Mouse (Mus musculus) forebrain, embryonic 14.5 days (tissue): ENCODE measurements around the gene Gm7876. TPM values are rescaled to one million over a fixed set of nuclear protein-coding genes. Genes with fewer than 3 reads are reported as not detected.
"Not testable (repeated sequence)": the region's sequence is repeated elsewhere in the genome, so short reads cannot be mapped to it uniquely, and the experiment has no call there.

Experiments
- ATAC-seq: fragments of 200-750 bp; cut with Nextera tagmentation; 2 replicates; pipeline ENCODE4 v1.8.0; 2017; ENCODE audit warnings: mild to moderate bottlenecking, moderate library complexity
- DNase-seq: peaks from one replicate; pipeline ENCODE4 v3.0.0-alpha.2; 2015; ENCODE audit warnings: low spot score
- H3K27ac ChIP-seq: fragments of 300-500 bp; sonication (generic); 2 replicates; pipeline ENCODE4 v1.5.1; 2014; ENCODE audit warnings: low read depth, mild to moderate bottlenecking, control low read depth, low read length, moderate library complexity
- H3K27me3 ChIP-seq: fragments of 300-500 bp; sonication (generic); replicated peaks from 2 replicates; pipeline ENCODE4 v1.6.1; 2014; ENCODE audit warnings: low read length, control low read depth, mixed read lengths; ENCODE audit not compliant: control insufficient read depth, insufficient read depth
- H3K36me3 ChIP-seq: fragments of 300-500 bp; sonication (generic); 2 replicates; pipeline ENCODE4 v1.6.1; 2014; ENCODE audit warnings: low read length, control low read depth; ENCODE audit not compliant: control insufficient read depth, insufficient read depth
- H3K4me1 ChIP-seq: fragments of 300-500 bp; sonication (generic); 2 replicates; pipeline ENCODE4 v1.6.1; 2014; ENCODE audit warnings: antibody characterized with exemption, low read length, control low read depth; ENCODE audit not compliant: control insufficient read depth, insufficient read depth
- H3K4me2 ChIP-seq: fragments of 300-500 bp; sonication (generic); 2 replicates; pipeline ENCODE4 v1.6.1; 2014; ENCODE audit warnings: mild to moderate bottlenecking, control low read depth, low read length
- H3K4me3 ChIP-seq: fragments of 300-500 bp; sonication (generic); 2 replicates; pipeline ENCODE4 v1.5.1; 2014; ENCODE audit warnings: low read depth, low read length, control low read depth
- H3K9ac ChIP-seq: fragments of 300-500 bp; sonication (generic); 2 replicates; pipeline ENCODE4 v1.6.1; 2014; ENCODE audit warnings: mild to moderate bottlenecking, low read length, control low read depth, moderate library complexity
- H3K9me3 ChIP-seq: fragments of 300-500 bp; sonication (generic); replicated peaks from 2 replicates; pipeline ENCODE4 v1.6.1; 2016; ENCODE audit warnings: low read length, control low read depth, mixed read lengths; ENCODE audit not compliant: control insufficient read depth
- WGBS: fragments of 180-500 bp; shearing (Covaris S2); extraction: QIAGEN DNeasy Blood & Tissue Kit; methylation state at CpG from one replicate; pipeline ENCODE4 v1.1.7; 2014; 5-methylcytosine and 5-hydroxymethylcytosine counted together
- polyA plus RNA-seq: library from polyadenylated mRNA; unstranded; fragments of >200 nt; fragmentation: Nextera tagmentation; extraction: Ambion mirVana; gene quantifications from 2 replicates; pipeline ENCODE4 v1.2.1, GENCODE M21; 2014

Gene Gm7876
- not detected in 2 replicates for polyA plus RNA-seq

- H3K4me1 ChIP-seq = not testable (repeated sequence)
- 87% methylated on average over 1 of the region's 2 CpGs for WGBS
Measured at GRCm38 (mm10) chr14:4708938-4709337, at the start of gene Gm7876. Gm7876 (plus strand) TSS chr14:4709238.

GRCm38 (mm10) chr14:4663892-4664291 lies 45.1 kb upstream of the Gm7876 start, which contains the start of gene Gm3239:
Gm3239 (plus strand) TSS chr14:4664192.
- not testable (repeated sequence) for H3K27ac ChIP-seq, DNase-seq, H3K36me3 ChIP-seq, H3K27me3 ChIP-seq, H3K4me2 ChIP-seq, H3K9me3 ChIP-seq, H3K9ac ChIP-seq, ATAC-seq, H3K4me3 ChIP-seq, H3K4me1 ChIP-seq
- no CpG with 5 or more reads among the region's 2 CpGs for WGBS

More at GRCm38 (mm10) chr14:4708938-4709337, at the start of gene Gm7876:
- not testable (repeated sequence) for H3K27me3 ChIP-seq, DNase-seq, H3K4me3 ChIP-seq, H3K9ac ChIP-seq, H3K27ac ChIP-seq, H3K36me3 ChIP-seq, H3K4me2 ChIP-seq, H3K9me3 ChIP-seq, ATAC-seq

GRCm38 (mm10) chr14:4726038-4726880 lies 17.2 kb downstream of the Gm7876 start, which contains the start of gene Gm3252:
Gm3252 (plus strand) TSS chr14:4726775.
- H3K27me3 ChIP-seq, ATAC-seq, H3K4me1 ChIP-seq, H3K9ac ChIP-seq, H3K27ac ChIP-seq, H3K9me3 ChIP-seq, H3K36me3 ChIP-seq: not testable (repeated sequence)
- Histone ChIP-seq H3K4me3 (peak within 1 kb of the TSS; percentile 27), H3K4me2 (peak within 1 kb of the TSS; percentile 40)
- peak; percentile 0 for DNase-seq
- WGBS = 0% methylated on average over 3 of the region's 47 CpGs

Other genes with a start within 250 kb of the Gm7876 start
- not detected in 2 replicates for gene Gm3182, start 227.5 kb upstream of the Gm7876 start, polyA plus RNA-seq
- not detected in 2 replicates for gene Gm3047, start 153.8 kb upstream of the Gm7876 start, polyA plus RNA-seq
- not detected in 2 replicates for gene Gm8159, start 76.9 kb upstream of the Gm7876 start, polyA plus RNA-seq
- 0.67 and 0.69 TPM in 2 replicates for gene Gm3239, start 45.0 kb upstream of the Gm7876 start, polyA plus RNA-seq
- gene Gm3252, start 17.5 kb downstream of the Gm7876 start, polyA plus RNA-seq = 1.8 and 2.0 TPM in 2 replicates
- gene Gm9602, start 67.1 kb downstream of the Gm7876 start, polyA plus RNA-seq = not detected in 2 replicates
- gene Gm3269, start 128.9 kb downstream of the Gm7876 start, polyA plus RNA-seq = not detected in 2 replicates
- 2.4 and 3.7 TPM in 2 replicates for gene Gm3264, start 146.3 kb downstream of the Gm7876 start, polyA plus RNA-seq
- gene Gm3278, start 183.2 kb downstream of the Gm7876 start, polyA plus RNA-seq = 0.15 TPM in 1 of 2 replicates, not detected in the other